Mouse (Mus musculus) MEL (cell line): ENCODE data around the gene Pole4. TPM values are rescaled to one million over a fixed set of nuclear protein-coding genes. Genes with fewer than 3 reads are reported as not detected.
A peak's percentile ranks its signal among the peaks of the same experiment; 100 is the strongest.

Experiments
- DNase-seq: peaks from one replicate; pipeline ENCODE4 v3.0.0; 2011; ENCODE audit warnings: low read depth, low spot score
- H3K27ac ChIP-seq: 2 replicates; pipeline ENCODE4 v1.5.1; 2012; ENCODE audit warnings: low read depth, mild to moderate bottlenecking, control low read depth, low read length, moderate library complexity; ENCODE audit not compliant: control insufficient read depth
- H3K27me3 ChIP-seq, 2 experiments: fragments of 150-350 bp in 1 of 2; sonication (generic) in 1 of 2; 2 replicates each; pipeline ENCODE4 v1.6.1; 2012; ENCODE audit warnings: low read length in 2 of 2, mild to moderate bottlenecking in 2 of 2, improper control_type of control experiment in 1 of 2, moderate library complexity in 1 of 2; ENCODE audit not compliant: insufficient read depth in 2 of 2, control insufficient read depth in 1 of 2
- H3K36me3 ChIP-seq, 2 experiments: 2 replicates each; pipeline ENCODE4 v1.6.1; 2012 to 2014; ENCODE audit warnings: low read length in 2 of 2, improper control_type of control experiment in 1 of 2, inconsistent platforms in 1 of 2, mild to moderate bottlenecking in 1 of 2; ENCODE audit not compliant: insufficient read depth in 2 of 2, control insufficient read depth in 1 of 2
- H3K4me1 ChIP-seq, 2 experiments: fragments of 150-350 bp in 1 of 2; sonication (generic) in 1 of 2; 2 replicates each; pipeline ENCODE4 v1.6.1; 2012; ENCODE audit warnings: low read length in 2 of 2, improper control_type of control experiment in 1 of 2, mild to moderate bottlenecking in 1 of 2; ENCODE audit not compliant: insufficient read depth in 2 of 2, control insufficient read depth in 1 of 2
- H3K4me3 ChIP-seq, 2 experiments: fragments of 150-350 bp in 1 of 2; sonication (generic) in 1 of 2; 2 replicates each; pipeline ENCODE4 v1.5.1; 2012; ENCODE audit warnings: low read depth in 2 of 2, low read length in 2 of 2, mild to moderate bottlenecking in 2 of 2, moderate library complexity in 2 of 2, control low read depth in 1 of 2, improper control_type of control experiment in 1 of 2; ENCODE audit not compliant: control insufficient read depth in 1 of 2, insufficient read depth in 1 of 2
- H3K79me2 ChIP-seq: 2 replicates; pipeline ENCODE4 v1.6.1; 2012; ENCODE audit warnings: mild to moderate bottlenecking, low read length, moderate library complexity; ENCODE audit not compliant: control insufficient read depth, poor library complexity, insufficient read depth
- H3K9ac ChIP-seq: 2 replicates; pipeline ENCODE4 v1.6.1; 2012; ENCODE audit warnings: low read depth, mild to moderate bottlenecking, control low read depth, low read length, moderate library complexity; ENCODE audit not compliant: control insufficient read depth, poor library complexity, severe bottlenecking
- H3K9me3 ChIP-seq: fragments of 150-350 bp; sonication (generic); replicated peaks from 2 replicates; pipeline ENCODE4 v1.6.1; 2012; ENCODE audit warnings: mild to moderate bottlenecking, low read length, improper control_type of control experiment, moderate library complexity; ENCODE audit not compliant: insufficient read depth
- BHLHE40 ChIP-seq: IDR thresholded peaks from 2 replicates; pipeline ENCODE4 v1.6.1; 2012; ENCODE audit warnings: low read depth, mild to moderate bottlenecking, inconsistent platforms, low read length, improper control_type of control experiment, borderline replicate concordance
- CTCF ChIP-seq, 3 experiments: IDR thresholded peaks in 2 of 3; conservative IDR thresholded peaks in 1 of 3; 2 replicates each; pipeline ENCODE4 v1.5.1; 2011 to 2012; ENCODE audit warnings: low read length in 3 of 3, low read depth in 2 of 3, mild to moderate bottlenecking in 2 of 3, improper control_type of control experiment in 1 of 3, inconsistent platforms in 1 of 3, mixed read lengths in 1 of 3, moderate library complexity in 1 of 3; ENCODE audit not compliant: control insufficient read depth in 1 of 3, insufficient read depth in 1 of 3, poor library complexity in 1 of 3, severe bottlenecking in 1 of 3
- HCFC1 ChIP-seq: IDR thresholded peaks from 2 replicates; pipeline ENCODE4 v1.6.1; 2012; ENCODE audit warnings: low read depth, mild to moderate bottlenecking, inconsistent platforms, low read length, improper control_type of control experiment, moderate library complexity
- KAT2A ChIP-seq: conservative IDR thresholded peaks from 2 replicates; pipeline ENCODE4 v1.6.1; 2012; ENCODE audit warnings: low read depth, low read length, improper control_type of control experiment, inconsistent platforms
- RAD21 ChIP-seq: IDR thresholded peaks from 2 replicates; pipeline ENCODE4 v1.6.1; 2011; ENCODE audit warnings: mild to moderate bottlenecking, low read depth, low read length, improper control_type of control experiment
- SMC3 ChIP-seq: IDR thresholded peaks from 2 replicates; pipeline ENCODE4 v1.6.1; 2011; ENCODE audit warnings: low read depth, low read length, improper control_type of control experiment
- TBP ChIP-seq: IDR thresholded peaks from 2 replicates; pipeline ENCODE4 v1.8.0; 2011; ENCODE audit warnings: low read depth, low read length, improper control_type of control experiment
- polyA plus RNA-seq, 2 experiments: library from polyadenylated mRNA; stranded (reverse) in 1 of 2; unstranded in 1 of 2; fragments of >175 nt in 1 of 2; fragments of >200 nt in 1 of 2; gene quantifications; 2 replicates each; pipeline versions ENCODE4 v1.2.1 to v1.2.4; 2012; ENCODE audit warnings: low replicate concordance in 2 of 2, low read depth in 1 of 2; ENCODE audit not compliant: insufficient read length in 2 of 2, insufficient read depth in 1 of 2, missing spikeins in 1 of 2
- total RNA-seq: library from RNA; depleted of rRNA; stranded (reverse); fragments of 300-350 nt; gene quantifications from 2 replicates; pipeline ENCODE4 v1.2.3, GENCODE M21; 2012

Gene Pole4
- total and polyA plus RNA-seq, 3 experiments = 67.2 to 76.7 TPM; not detected in 1

DNA sequence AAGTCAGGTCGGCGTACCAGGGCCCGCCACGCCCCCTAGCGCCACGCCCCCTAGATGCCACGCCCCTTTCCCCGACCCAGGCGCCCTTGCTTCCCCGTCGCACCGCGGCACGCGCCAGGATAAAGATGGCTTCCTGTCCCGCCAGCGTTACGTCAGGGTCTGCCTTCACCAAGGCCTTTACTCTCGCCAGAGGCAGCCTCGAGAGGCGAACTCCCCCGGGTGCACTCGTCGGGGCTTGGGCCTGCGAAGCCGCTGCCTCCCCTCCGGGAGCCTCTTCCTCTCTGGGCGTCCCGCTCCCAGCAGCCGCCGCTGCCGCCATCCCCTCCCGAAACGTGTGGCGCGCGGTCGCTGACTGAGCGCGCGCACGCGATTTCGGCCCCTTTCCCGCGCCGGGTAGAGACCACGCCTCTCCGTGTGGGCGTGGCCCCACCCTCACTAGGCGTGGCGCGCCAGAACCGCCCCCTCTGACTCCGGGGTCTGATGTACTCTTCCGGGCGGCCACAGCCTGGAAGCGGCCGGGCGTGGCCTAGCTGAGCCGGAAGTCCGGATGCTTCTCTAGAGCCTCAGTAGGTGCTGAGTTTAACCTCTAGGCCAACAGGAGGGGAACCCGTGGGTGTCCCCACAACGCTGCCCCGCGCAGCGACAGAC, 52.5 kb downstream of the Pole4 start (continued):
- TF ChIP-seq KAT2A (no peak; the same call in 1 of the 2 replicates), SMC3 (no peak), BHLHE40 (peak; percentile 69; the same call in 1 of the 2 replicates)

GRCm38 (mm10) chr6:82649096-82649495, 56.1 kb downstream of the Pole4 start:
- H3K36me3 ChIP-seq = peaks cover 6 to 19% of the 10 kb centered on the region in 2 experiments
- peaks cover 0 to 10% of the 10 kb centered on the region in 2 experiments; a peak in 3 of 4 replicates for H3K4me1 ChIP-seq
- H3K9ac ChIP-seq = no peak overlapping the region

DNA sequence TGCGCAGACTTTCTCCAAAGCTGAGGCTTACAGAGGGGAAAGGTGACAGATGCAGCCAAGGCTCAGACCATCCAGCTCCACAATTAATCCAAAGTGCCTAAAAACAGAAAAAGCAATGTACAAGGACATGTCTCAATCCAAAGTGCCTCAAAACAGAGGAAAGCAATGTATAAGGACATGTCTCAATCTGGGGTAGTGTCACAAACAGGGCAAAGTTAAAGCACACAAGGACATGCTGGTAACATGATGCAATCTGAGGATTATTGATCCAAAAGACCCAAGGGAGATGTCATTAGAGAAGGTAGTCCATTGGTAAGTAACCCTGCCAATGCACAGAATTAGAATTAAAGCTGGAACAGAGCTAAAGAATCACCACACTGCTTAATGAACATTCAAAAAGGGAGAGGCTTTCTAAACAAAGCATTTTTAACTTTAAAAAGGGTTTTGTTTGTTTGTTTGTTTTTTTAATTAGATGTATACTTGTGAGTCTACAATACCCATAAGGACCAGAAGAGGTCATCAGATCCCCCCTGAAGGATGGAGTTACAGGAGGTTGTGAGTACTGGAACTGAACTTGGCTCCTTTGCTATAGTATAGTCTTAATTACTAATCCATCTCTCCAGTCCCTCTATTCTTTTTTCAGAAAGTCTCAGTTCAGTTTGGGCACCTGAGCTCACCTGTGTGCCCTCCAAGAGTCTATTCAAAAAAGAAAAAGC, 57.1 kb downstream of the Pole4 start:
- Histone ChIP-seq H3K79me2 (peaks cover 1% of the 10 kb centered on the region; the same call in 1 of the 2 replicates), H3K4me3 (no peak overlapping the region), H3K36me3 (peaks cover 6 to 19% of the 10 kb centered on the region in 2 experiments), H3K27me3 (no peaks in the 10 kb centered on the region), H3K9me3 (no peaks in the 10 kb centered on the region), H3K9ac (no peak overlapping the region), H3K4me1 (peaks cover 0 to 10% of the 10 kb centered on the region in 2 experiments; a peak in 3 of 4 replicates), H3K27ac (no peak overlapping the region)
- DNase-seq = peak; percentile 32
- TF ChIP-seq RAD21 = peak; percentile 7
- no peak for TF ChIP-seq TBP
- peak in 1 of 3 experiments; percentile 29; a peak in 3 of 6 replicates for TF ChIP-seq CTCF (IDR thresholded peaks at IDR 0.05 in 2 of 3, conservative IDR thresholded peaks at IDR 0.05 in 1 of 3; ENCODE audit: control insufficient read depth in 1 of 3, insufficient read depth in 1 of 3, low read depth in 2 of 3, low read length in 3 of 3, poor library complexity in 1 of 3, severe bottlenecking in 1 of 3)
- TF ChIP-seq SMC3 = 0 out of 2 replicates have a peak, but pooled peaks have one; percentile 15

More at GRCm38 (mm10) chr6:82649096-82649495, 56.1 kb downstream of the Pole4 start:
- Histone ChIP-seq H3K79me2 (peaks cover 1% of the 10 kb centered on the region; the same call in 1 of the 2 replicates), H3K27me3 (no peaks in the 10 kb centered on the region), H3K9me3 (no peaks in the 10 kb centered on the region), H3K27ac (no peak overlapping the region), H3K4me3 (no peak overlapping the region)
- TF ChIP-seq CTCF (IDR thresholded peaks at IDR 0.05 in 2 of 3, conservative IDR thresholded peaks at IDR 0.05 in 1 of 3; ENCODE audit: control insufficient read depth in 1 of 3, insufficient read depth in 1 of 3, low read depth in 2 of 3, low read length in 3 of 3, poor library complexity in 1 of 3, severe bottlenecking in 1 of 3) = no peak
- no peak for DNase-seq

DNA sequence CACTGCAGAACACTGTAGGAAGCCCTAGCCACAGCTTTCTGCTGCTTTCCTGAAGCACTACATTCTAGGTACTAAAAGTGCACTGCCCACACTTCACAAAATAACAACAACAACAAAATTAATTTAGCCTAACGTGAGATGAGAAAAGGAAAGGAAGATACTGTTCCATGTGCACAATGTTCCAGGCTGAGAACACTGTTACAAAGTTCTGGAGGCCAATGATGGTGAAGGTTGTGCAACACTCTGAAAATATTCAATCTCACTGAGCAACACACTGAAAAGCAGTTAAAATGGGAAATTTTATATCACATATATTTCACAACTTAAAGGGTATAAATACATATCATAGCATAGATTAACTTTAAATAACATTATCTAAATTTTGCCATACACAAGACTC, 58.2 kb downstream of the Pole4 start:
- peaks cover 6 to 17% of the 10 kb centered on the region in 2 experiments for H3K36me3 ChIP-seq
- H3K4me3 ChIP-seq = no peak overlapping the region
- no peak overlapping the region for H3K9ac ChIP-seq
- H3K79me2 ChIP-seq = peaks cover 1% of the 10 kb centered on the region; the same call in 1 of the 2 replicates
- no peak overlapping the region for H3K27ac ChIP-seq
- no peak for TF ChIP-seq HCFC1
- no peaks in the 10 kb centered on the region for H3K27me3 ChIP-seq
- H3K9me3 ChIP-seq = no peaks in the 10 kb centered on the region
- H3K4me1 ChIP-seq = peaks cover 0 to 10% of the 10 kb centered on the region in 2 experiments; a peak in 3 of 4 replicates
- no peak for DNase-seq
